Mouse (Mus musculus): ENCODE data around the gene C130050O18Rik.

DNA sequence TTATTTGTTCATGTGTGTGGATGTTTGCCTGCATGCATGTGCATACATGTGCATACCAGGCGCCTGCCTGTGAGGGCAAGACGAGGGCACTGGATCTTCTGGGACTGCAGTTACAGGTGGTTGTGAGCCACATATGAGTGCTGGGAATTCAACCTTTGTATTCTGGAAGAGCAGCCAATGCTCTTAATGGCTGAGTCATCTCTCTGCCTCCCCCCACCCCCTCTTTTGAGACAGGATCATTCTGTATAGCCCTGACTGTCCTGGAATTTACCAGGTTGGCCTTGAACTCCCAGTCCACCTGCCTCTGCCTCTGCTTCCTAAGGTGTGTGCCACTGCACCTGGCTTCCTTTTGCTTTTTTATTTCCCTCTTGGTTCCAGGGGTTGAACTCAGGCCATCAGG, 30.2 kb upstream of the C130050O18Rik start:
- no peak for TF ChIP-seq EP300 (IDR thresholded peaks at IDR 0.05; ENCODE audit: low read depth)
- TF ChIP-seq CTCF (IDR thresholded peaks at IDR 0.05; ENCODE audit: low read depth), result no peak

Data from liver, embryonic 14.5 days (tissue).